Mouse (Mus musculus): ENCODE measurements around the gene Kcnip3. TPM values are rescaled to one million over a fixed set of nuclear protein-coding genes. Genes with fewer than 3 reads are reported as not detected.

The Kcnip3 gene
- polyA plus RNA-seq, 1 experiment from 2014 or later: 2.2 TPM

- Histone ChIP-seq H3K9me3 (no peaks in the 10 kb centered on the region), H3K4me1 (replicated peaks) (0 out of 2 replicates have a peak, but pooled peaks cover 4% of the 10 kb centered on the region), H3K36me3 (no peaks in the 10 kb centered on the region), H3K27me3 (ENCODE audit: insufficient read depth, poor library complexity, severe bottlenecking) (peaks cover 4% of the 10 kb centered on the region; the same call in 1 of the 2 replicates), H3K27ac (no peak overlapping the region), H3K4me3 (no peak overlapping the region)
- WGBS: 85% methylated on average over 2 of the region's 2 CpGs
- no peak for DNase-seq (ENCODE audit: low spot score)
These were observed 9.7 kb upstream of the Kcnip3 start for GRCm38 (mm10) chr2:127531592-127531991.

- no peak overlapping the region for H3K4me3 ChIP-seq
- WGBS: 69% methylated on average over 3 of the region's 3 CpGs
- no peak overlapping the region for H3K27ac ChIP-seq
- no peaks in the 10 kb centered on the region for H3K9me3 ChIP-seq
- no peak for DNase-seq (ENCODE audit: low spot score)
- no peaks in the 10 kb centered on the region for H3K36me3 ChIP-seq
- 0 out of 2 replicates have a peak, but pooled peaks cover 4% of the 10 kb centered on the region for H3K4me1 ChIP-seq (replicated peaks)
- peaks cover 4% of the 10 kb centered on the region; the same call in 1 of the 2 replicates for H3K27me3 ChIP-seq (ENCODE audit: insufficient read depth, poor library complexity, severe bottlenecking)
These were observed 8.5 kb upstream of the Kcnip3 start for GRCm38 (mm10) chr2:127530418-127530817.

GRCm38 (mm10) chr2:127525004-127525775 is 3.3 kb upstream of the Kcnip3 start:
- no peak overlapping the region for H3K27ac ChIP-seq
- H3K27me3 ChIP-seq (ENCODE audit: insufficient read depth, poor library complexity, severe bottlenecking): peaks cover 2% of the 10 kb centered on the region; the same call in 1 of the 2 replicates
- no peak overlapping the region for H3K4me3 ChIP-seq
- H3K9me3 ChIP-seq: no peaks in the 10 kb centered on the region
- H3K36me3 ChIP-seq: no peaks in the 10 kb centered on the region
- no peak for DNase-seq (ENCODE audit: low spot score)
- H3K4me1 ChIP-seq (replicated peaks): peaks cover 38% of the 10 kb centered on the region
- WGBS: 80% methylated on average over 3 of the region's 3 CpGs

- no peak for DNase-seq (ENCODE audit: low spot score)
- no peaks in the 10 kb centered on the region for H3K9me3 ChIP-seq
- H3K27me3 ChIP-seq (ENCODE audit: insufficient read depth, poor library complexity, severe bottlenecking): peaks cover 8% of the 10 kb centered on the region; the same call in 1 of the 2 replicates
- H3K4me1 ChIP-seq (replicated peaks): peaks cover 48% of the 10 kb centered on the region
- H3K27ac ChIP-seq: peak overlapping the region; percentile 16; the same call in 1 of the 2 replicates
- no peaks in the 10 kb centered on the region for H3K36me3 ChIP-seq
- 70% methylated on average over 7 of the region's 7 CpGs for WGBS
- no peak overlapping the region for H3K4me3 ChIP-seq
These were observed 2.2 kb upstream of the Kcnip3 start for GRCm38 (mm10) chr2:127523950-127524729.

- peak; percentile 57 for DNase-seq (ENCODE audit: low spot score)
- Histone ChIP-seq H3K36me3 (no peaks in the 10 kb centered on the region), H3K27me3 (ENCODE audit: insufficient read depth, poor library complexity, severe bottlenecking) (peaks cover 12% of the 10 kb centered on the region; the same call in 1 of the 2 replicates), H3K4me1 (replicated peaks) (peaks cover 57% of the 10 kb centered on the region), H3K4me3 (peak overlapping the region; percentile 49), H3K27ac (peak overlapping the region; percentile 84), H3K9me3 (no peaks in the 10 kb centered on the region)
- WGBS: 2% methylated on average over 18 of the region's 18 CpGs
These were observed 505 bp downstream of the Kcnip3 start for GRCm38 (mm10) chr2:127521172-127522005.

GRCm38 (mm10) chr2:127520123-127520522 is 1.8 kb downstream of the Kcnip3 start:
- Histone ChIP-seq H3K4me1 (replicated peaks) (peaks cover 57% of the 10 kb centered on the region), H3K27ac (peak overlapping the region; percentile 84; the same call in 1 of the 2 replicates), H3K9me3 (no peaks in the 10 kb centered on the region), H3K36me3 (no peaks in the 10 kb centered on the region), H3K27me3 (ENCODE audit: insufficient read depth, poor library complexity, severe bottlenecking) (peaks cover 12% of the 10 kb centered on the region; the same call in 1 of the 2 replicates), H3K4me3 (no peak overlapping the region)
- no peak for DNase-seq (ENCODE audit: low spot score)

- H3K36me3 ChIP-seq: no peaks in the 10 kb centered on the region
- H3K27ac ChIP-seq: no peak overlapping the region
- peaks cover 12% of the 10 kb centered on the region; the same call in 1 of the 2 replicates for H3K27me3 ChIP-seq (ENCODE audit: insufficient read depth, poor library complexity, severe bottlenecking)
- H3K4me1 ChIP-seq (replicated peaks): peaks cover 57% of the 10 kb centered on the region
- no peaks in the 10 kb centered on the region for H3K9me3 ChIP-seq
- WGBS: 85% methylated on average over 5 of the region's 5 CpGs
- H3K4me3 ChIP-seq: no peak overlapping the region
- no peak for DNase-seq (ENCODE audit: low spot score)
These were observed 2.6 kb downstream of the Kcnip3 start for GRCm38 (mm10) chr2:127519308-127519707.

- Histone ChIP-seq H3K27ac (no peak overlapping the region), H3K27me3 (ENCODE audit: insufficient read depth, poor library complexity, severe bottlenecking) (peaks cover 12% of the 10 kb centered on the region; the same call in 1 of the 2 replicates), H3K4me3 (no peak overlapping the region), H3K4me1 (replicated peaks) (peaks cover 56% of the 10 kb centered on the region), H3K9me3 (no peaks in the 10 kb centered on the region), H3K36me3 (no peaks in the 10 kb centered on the region)
- WGBS: 64% methylated on average over 3 of the region's 3 CpGs
- no peak for DNase-seq (ENCODE audit: low spot score)
These were observed 3.1 kb downstream of the Kcnip3 start for GRCm38 (mm10) chr2:127518831-127519230.

GRCm38 (mm10) chr2:127518273-127518672 is 3.6 kb downstream of the Kcnip3 start:
- H3K27me3 ChIP-seq (ENCODE audit: insufficient read depth, poor library complexity, severe bottlenecking): peaks cover 12% of the 10 kb centered on the region; the same call in 1 of the 2 replicates
- H3K4me3 ChIP-seq: no peak overlapping the region
- 0 out of 2 replicates have a peak overlapping the region, but pooled peaks have one; percentile 14 for H3K27ac ChIP-seq
- H3K4me1 ChIP-seq (replicated peaks): peaks cover 51% of the 10 kb centered on the region
- H3K9me3 ChIP-seq: no peaks in the 10 kb centered on the region
- H3K36me3 ChIP-seq: no peaks in the 10 kb centered on the region
- no peak for DNase-seq (ENCODE audit: low spot score)
- WGBS: 60% methylated on average over 3 of the region's 3 CpGs

- 77% methylated on average over 8 of the region's 8 CpGs for WGBS
These were observed 4.8 kb downstream of the Kcnip3 start for GRCm38 (mm10) chr2:127517081-127517480.

GRCm38 (mm10) chr2:127514380-127515124 is 7.3 kb downstream of the Kcnip3 start:
- no peak overlapping the region for H3K27ac ChIP-seq
- WGBS: 82% methylated on average over 9 of the region's 9 CpGs
- DNase-seq (ENCODE audit: low spot score): no peak

More at GRCm38 (mm10) chr2:127517081-127517480, 4.8 kb downstream of the Kcnip3 start:
- DNase-seq (ENCODE audit: low spot score): no peak
- Histone ChIP-seq H3K27ac (0 out of 2 replicates have a peak overlapping the region, but pooled peaks have one; percentile 35), H3K4me1 (replicated peaks) (peaks cover 52% of the 10 kb centered on the region), H3K36me3 (no peaks in the 10 kb centered on the region), H3K4me3 (no peak overlapping the region), H3K9me3 (no peaks in the 10 kb centered on the region), H3K27me3 (ENCODE audit: insufficient read depth, poor library complexity, severe bottlenecking) (peaks cover 10% of the 10 kb centered on the region; the same call in 1 of the 2 replicates)

More at GRCm38 (mm10) chr2:127514380-127515124, 7.3 kb downstream of the Kcnip3 start:
- H3K36me3 ChIP-seq: no peaks in the 10 kb centered on the region
- no peaks in the 10 kb centered on the region for H3K9me3 ChIP-seq
- H3K27me3 ChIP-seq (ENCODE audit: insufficient read depth, poor library complexity, severe bottlenecking): peaks cover 12% of the 10 kb centered on the region; the same call in 1 of the 2 replicates
- H3K4me3 ChIP-seq: no peak overlapping the region
- peaks cover 46% of the 10 kb centered on the region for H3K4me1 ChIP-seq (replicated peaks)

All from hindbrain, embryonic 10.5 days (tissue).